Mouse (Mus musculus): Measurements from ENCODE around the gene Dazap1.

DNA sequence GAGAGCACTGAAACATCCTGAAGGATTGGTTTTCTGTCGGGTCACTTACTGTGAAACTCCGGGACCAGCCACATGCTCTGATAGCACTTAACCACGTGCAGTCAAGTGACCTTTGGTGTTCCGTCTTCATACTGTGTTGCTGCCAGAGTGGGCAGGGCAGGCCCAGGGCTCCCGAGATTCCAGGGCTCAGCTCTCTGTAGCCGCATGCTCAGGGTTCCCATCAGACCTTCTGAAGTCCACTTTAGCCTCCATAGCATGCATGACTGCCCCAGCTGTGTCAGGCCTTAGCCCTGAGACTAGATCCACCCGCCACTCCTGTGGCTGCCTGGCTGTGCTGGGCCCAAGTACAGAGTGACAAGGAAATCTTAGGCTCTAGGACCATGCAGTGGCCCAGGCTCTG lies 20.0 kb downstream of the Dazap1 start:
- TF ChIP-seq ZC3H11A (IDR thresholded peaks at IDR 0.05; ENCODE audit: borderline replicate concordance, low read depth, low read length) (no peak), MAFK (IDR thresholded peaks at IDR 0.05; ENCODE audit: insufficient read depth, low read depth, low read length) (no peak), ZNF384 (IDR thresholded peaks at IDR 0.05; ENCODE audit: low read depth, low read length) (no peak), HCFC1 (IDR thresholded peaks at IDR 0.05; ENCODE audit: borderline replicate concordance, insufficient read depth, low read length) (no peak), CHD2 (IDR thresholded peaks at IDR 0.05; ENCODE audit: low read depth, low read length) (no peak)

All from ES-E14 (cell line).